Mouse (Mus musculus): ENCODE measurements around the gene Ddx42. TPM values are rescaled to one million over a fixed set of nuclear protein-coding genes. Genes with fewer than 3 reads are reported as not detected.

Gene Ddx42
- 57.6 TPM for polyA plus RNA-seq (2014; fragmentation: Illumina TruSeq; extraction: RNeasy Lipid Tissue Mini Kit (QIAGEN cat#74804); ENCODE audit: low read depth, low replicate concordance)

GRCm38 (mm10) chr11:106216730-106217490, at the start of gene Ddx42:
Ddx42 (plus strand) TSS chr11:106216926.

GRCm38 (mm10) chr11:106202123-106202465, 14.6 kb upstream of the Ddx42 start, which contains the start of gene Strada:
Strada (minus strand) TSS chr11:106202168.

GRCm38 (mm10) chr11:106215927-106216729, 598 bp upstream of the Ddx42 start, which contains the start of gene Ccdc47:
Ccdc47 (minus strand) TSS chr11:106216344.

GRCm38 (mm10) chr11:106255685-106256451, 39.1 kb downstream of the Ddx42 start, which contains the start of the genes Ftsj3 and Psmc5:
Ftsj3 (minus strand) TSS chr11:106256079.
Psmc5 (plus strand) TSS chr11:106256154.

GRCm38 (mm10) chr11:106272644-106273310, 56.1 kb downstream of the Ddx42 start, which contains the start of gene Smarcd2:
Smarcd2 (minus strand) TSS chr11:106272972.

GRCm38 (mm10) chr11:106276454-106276853, 59.7 kb downstream of the Ddx42 start, which contains the start of gene Tcam1:
Tcam1 (plus strand) TSS chr11:106276672.

Other genes with a start within 250 kb of the Ddx42 start
- gene Ace, start 249.0 kb upstream of the Ddx42 start, polyA plus RNA-seq (2014; fragmentation: Illumina TruSeq; extraction: RNeasy Lipid Tissue Mini Kit (QIAGEN cat#74804); ENCODE audit: low read depth, low replicate concordance), result 12.2 TPM
- not detected for gene Ace3, start 222.3 kb upstream of the Ddx42 start, polyA plus RNA-seq (2014; fragmentation: Illumina TruSeq; extraction: RNeasy Lipid Tissue Mini Kit (QIAGEN cat#74804); ENCODE audit: low read depth, low replicate concordance)
- 0.32 TPM for gene Kcnh6, start 208.8 kb upstream of the Ddx42 start, polyA plus RNA-seq (2014; fragmentation: Illumina TruSeq; extraction: RNeasy Lipid Tissue Mini Kit (QIAGEN cat#74804); ENCODE audit: low read depth, low replicate concordance)
- gene Dcaf7, start 180.1 kb upstream of the Ddx42 start, polyA plus RNA-seq (2014; fragmentation: Illumina TruSeq; extraction: RNeasy Lipid Tissue Mini Kit (QIAGEN cat#74804); ENCODE audit: low read depth, low replicate concordance), result 37.6 TPM
- 5.7 TPM for gene Taco1, start 150.9 kb upstream of the Ddx42 start, polyA plus RNA-seq (2014; fragmentation: Illumina TruSeq; extraction: RNeasy Lipid Tissue Mini Kit (QIAGEN cat#74804); ENCODE audit: low read depth, low replicate concordance)
- gene Map3k3, start 132.3 kb upstream of the Ddx42 start, polyA plus RNA-seq (2014; fragmentation: Illumina TruSeq; extraction: RNeasy Lipid Tissue Mini Kit (QIAGEN cat#74804); ENCODE audit: low read depth, low replicate concordance), result 7.2 TPM
- gene Gm10840, start 56.1 kb upstream of the Ddx42 start, polyA plus RNA-seq (2014; fragmentation: Illumina TruSeq; extraction: RNeasy Lipid Tissue Mini Kit (QIAGEN cat#74804); ENCODE audit: low read depth, low replicate concordance), result not detected
- 1.7 TPM for gene Limd2, start 56.1 kb upstream of the Ddx42 start, polyA plus RNA-seq (2014; fragmentation: Illumina TruSeq; extraction: RNeasy Lipid Tissue Mini Kit (QIAGEN cat#74804); ENCODE audit: low read depth, low replicate concordance)
- 7.5 TPM for gene Strada, start 14.8 kb upstream of the Ddx42 start, polyA plus RNA-seq (2014; fragmentation: Illumina TruSeq; extraction: RNeasy Lipid Tissue Mini Kit (QIAGEN cat#74804); ENCODE audit: low read depth, low replicate concordance)
- gene Ccdc47, start 582 bp upstream of the Ddx42 start, polyA plus RNA-seq (2014; fragmentation: Illumina TruSeq; extraction: RNeasy Lipid Tissue Mini Kit (QIAGEN cat#74804); ENCODE audit: low read depth, low replicate concordance), result 142 TPM
- gene Ftsj3, start 39.2 kb downstream of the Ddx42 start, polyA plus RNA-seq (2014; fragmentation: Illumina TruSeq; extraction: RNeasy Lipid Tissue Mini Kit (QIAGEN cat#74804); ENCODE audit: low read depth, low replicate concordance), result 10.4 TPM
- 16.9 TPM for gene Psmc5, start 39.2 kb downstream of the Ddx42 start, polyA plus RNA-seq (2014; fragmentation: Illumina TruSeq; extraction: RNeasy Lipid Tissue Mini Kit (QIAGEN cat#74804); ENCODE audit: low read depth, low replicate concordance)
- 14.8 TPM for gene Smarcd2, start 56.0 kb downstream of the Ddx42 start, polyA plus RNA-seq (2014; fragmentation: Illumina TruSeq; extraction: RNeasy Lipid Tissue Mini Kit (QIAGEN cat#74804); ENCODE audit: low read depth, low replicate concordance)
- not detected for gene Tcam1, start 59.7 kb downstream of the Ddx42 start, polyA plus RNA-seq (2014; fragmentation: Illumina TruSeq; extraction: RNeasy Lipid Tissue Mini Kit (QIAGEN cat#74804); ENCODE audit: low read depth, low replicate concordance)
- not detected for gene Gh, start 84.9 kb downstream of the Ddx42 start, polyA plus RNA-seq (2014; fragmentation: Illumina TruSeq; extraction: RNeasy Lipid Tissue Mini Kit (QIAGEN cat#74804); ENCODE audit: low read depth, low replicate concordance)
- 4.8 TPM for gene Cd79b, start 97.8 kb downstream of the Ddx42 start, polyA plus RNA-seq (2014; fragmentation: Illumina TruSeq; extraction: RNeasy Lipid Tissue Mini Kit (QIAGEN cat#74804); ENCODE audit: low read depth, low replicate concordance)
- gene Scn4a, start 136.4 kb downstream of the Ddx42 start, polyA plus RNA-seq (2014; fragmentation: Illumina TruSeq; extraction: RNeasy Lipid Tissue Mini Kit (QIAGEN cat#74804); ENCODE audit: low read depth, low replicate concordance), result not detected
- gene Prr29, start 148.5 kb downstream of the Ddx42 start, polyA plus RNA-seq (2014; fragmentation: Illumina TruSeq; extraction: RNeasy Lipid Tissue Mini Kit (QIAGEN cat#74804); ENCODE audit: low read depth, low replicate concordance), result not detected
- gene Icam2, start 171.1 kb downstream of the Ddx42 start, polyA plus RNA-seq (2014; fragmentation: Illumina TruSeq; extraction: RNeasy Lipid Tissue Mini Kit (QIAGEN cat#74804); ENCODE audit: low read depth, low replicate concordance), result not detected